In the genomic region with DNA sequence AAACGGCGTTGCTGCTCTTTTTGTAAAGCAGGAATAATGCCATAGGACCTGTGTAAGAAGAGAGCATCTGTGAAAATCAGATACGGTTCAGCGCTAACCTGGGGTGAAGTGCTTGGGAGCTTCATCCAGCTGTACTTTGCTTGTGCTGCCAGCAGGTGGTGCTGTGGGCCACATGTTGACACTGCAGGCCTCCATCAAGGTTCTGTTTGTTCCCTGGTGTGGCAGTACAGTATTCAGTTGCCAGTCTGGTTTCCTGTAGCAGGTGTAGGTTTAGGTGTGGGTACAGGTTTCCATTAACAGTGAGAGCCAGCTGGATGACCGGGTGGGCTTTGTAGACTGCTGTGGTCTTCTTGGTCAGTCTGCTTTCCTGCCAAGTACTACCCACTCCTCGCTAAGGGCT, we compare ENCODE assay signal across 8 mouse cellular contexts. TPM values are rescaled to one million over a fixed set of nuclear protein-coding genes. Genes with fewer than 3 reads are reported as not detected.
DNase-seq lines count a peak whose midpoint lies in the region; ATAC-seq and TF ChIP-seq lines count a peak whose summit lies in the region.

No protein-coding gene starts in this region.

- H3K27me3 ChIP-seq in heart, embryonic 11.5 days (ENCODE audit: control insufficient read depth, insufficient read depth, low read length) = no peaks in the 10 kb centered on the region
- no peaks in the 10 kb centered on the region for H3K27me3 ChIP-seq in kidney, postnatal 0 days (ENCODE audit: insufficient read depth, low read length)
- no peaks in the 10 kb centered on the region for H3K27me3 ChIP-seq in liver, embryonic 11.5 days (replicated peaks; ENCODE audit: control insufficient read depth, insufficient read depth, low read length)
- H3K27me3 ChIP-seq in stomach, embryonic 15.5 days (replicated peaks) = no peaks in the 10 kb centered on the region

- peaks cover 14% of the 10 kb centered on the region; the same call in 1 of the 2 replicates for H3K36me3 ChIP-seq in heart, embryonic 11.5 days (ENCODE audit: control insufficient read depth, insufficient read depth, low read length)
- H3K36me3 ChIP-seq in kidney, postnatal 0 days (ENCODE audit: insufficient read depth, low read length) = peaks cover 9% of the 10 kb centered on the region; the same call in 1 of the 2 replicates
- peaks cover 10% of the 10 kb centered on the region; the same call in 1 of the 2 replicates for H3K36me3 ChIP-seq in liver, embryonic 11.5 days (ENCODE audit: control insufficient read depth, insufficient read depth, low read length)
- H3K36me3 ChIP-seq in stomach, embryonic 15.5 days = peaks cover 14% of the 10 kb centered on the region

- H3K4me1 ChIP-seq in embryonic fibroblast, embryonic 13.5 days (ENCODE audit: control insufficient read depth, insufficient read depth, low read length) = peaks cover 6% of the 10 kb centered on the region
- H3K4me1 ChIP-seq in heart, embryonic 11.5 days (ENCODE audit: control insufficient read depth, insufficient read depth, low read length) = peaks cover 13% of the 10 kb centered on the region
- peaks cover 6% of the 10 kb centered on the region for H3K4me1 ChIP-seq in kidney, postnatal 0 days (replicated peaks; ENCODE audit: insufficient read depth, low read length)
- peaks cover 10% of the 10 kb centered on the region for H3K4me1 ChIP-seq in liver, embryonic 11.5 days (replicated peaks; ENCODE audit: control insufficient read depth, insufficient read depth, low read length)
- peaks cover 5% of the 10 kb centered on the region; the same call in 1 of the 2 replicates for H3K4me1 ChIP-seq in stomach, embryonic 15.5 days

- peak overlapping the region; percentile 13; the same call in 1 of the 2 replicates for H3K27ac ChIP-seq in embryonic fibroblast, embryonic 13.5 days (ENCODE audit: insufficient read depth, low read length)
- no peak overlapping the region for H3K27ac ChIP-seq in heart, embryonic 11.5 days (ENCODE audit: low read depth, low read length)
- no peak overlapping the region for H3K27ac ChIP-seq in kidney, postnatal 0 days
- no peak overlapping the region for H3K27ac ChIP-seq in liver, embryonic 11.5 days (ENCODE audit: low read depth, low read length)
- H3K27ac ChIP-seq in stomach, embryonic 15.5 days = no peak overlapping the region

- H3K9ac ChIP-seq in heart, embryonic 11.5 days (ENCODE audit: low read depth, low read length) = no peak overlapping the region
- H3K9ac ChIP-seq in kidney, postnatal 0 days (ENCODE audit: low read depth, low read length) = no peak overlapping the region
- H3K9ac ChIP-seq in liver, embryonic 11.5 days (ENCODE audit: low read depth, low read length) = no peak overlapping the region
- H3K9ac ChIP-seq in stomach, embryonic 15.5 days = no peak overlapping the region

- peak; percentile 98 for TF ChIP-seq CTCF in embryonic fibroblast, embryonic 13.5 days (IDR thresholded peaks at IDR 0.05; ENCODE audit: borderline replicate concordance, insufficient read depth, low read length)
- peak; percentile 93 for TF ChIP-seq CTCF in kidney, postnatal 0 days (IDR thresholded peaks at IDR 0.05; ENCODE audit: low read depth)

- peak; percentile 78 for DNase-seq in A20 (ENCODE audit: low read depth, low spot score)
- peak; percentile 83 to 88 for DNase-seq in adrenal gland, postnatal 36 days
- DNase-seq in kidney, postnatal 0 days (ENCODE audit: low spot score) = peak; percentile 81
- peak; percentile 55 for DNase-seq in liver, embryonic 11.5 days (ENCODE audit: low spot score)
- DNase-seq in natural killer cell, adult 2 months (ENCODE audit: low spot score in 2 of 2) = peak; percentile 57 to 75

- H3K9me3 ChIP-seq in heart, embryonic 11.5 days (replicated peaks; ENCODE audit: control insufficient read depth, low read length) = no peaks in the 10 kb centered on the region
- no peaks in the 10 kb centered on the region for H3K9me3 ChIP-seq in kidney, postnatal 0 days (replicated peaks; ENCODE audit: low read length)
- no peaks in the 10 kb centered on the region for H3K9me3 ChIP-seq in liver, embryonic 11.5 days (ENCODE audit: control insufficient read depth, low read length)
- no peaks in the 10 kb centered on the region for H3K9me3 ChIP-seq in stomach, embryonic 15.5 days

- H3K4me3 ChIP-seq in embryonic fibroblast, embryonic 13.5 days (ENCODE audit: insufficient read depth, low read length) = no peak overlapping the region
- H3K4me3 ChIP-seq in heart, embryonic 11.5 days (ENCODE audit: low read depth, low read length) = no peak overlapping the region
- no peak overlapping the region for H3K4me3 ChIP-seq in kidney, postnatal 0 days (replicated peaks; ENCODE audit: low read depth, low read length)
- no peak overlapping the region for H3K4me3 ChIP-seq in liver, embryonic 11.5 days (ENCODE audit: low read depth, low read length)
- H3K4me3 ChIP-seq in stomach, embryonic 15.5 days (replicated peaks) = no peak overlapping the region

- no peak for TF ChIP-seq POLR2A in embryonic fibroblast, embryonic 13.5 days (IDR thresholded peaks at IDR 0.05; ENCODE audit: low read depth, low read length)

- H3K4me2 ChIP-seq in heart, embryonic 11.5 days = no peak overlapping the region
- H3K4me2 ChIP-seq in kidney, postnatal 0 days (ENCODE audit: low read length) = no peak overlapping the region
- no peak overlapping the region for H3K4me2 ChIP-seq in liver, embryonic 11.5 days
- no peak overlapping the region for H3K4me2 ChIP-seq in stomach, embryonic 15.5 days

- WGBS in heart, embryonic 11.5 days (ENCODE audit: insufficient replicate concordance) = 45% methylated on average over 6 of the region's 6 CpGs
- WGBS in kidney, postnatal 0 days = 52% methylated on average over 6 of the region's 6 CpGs
- WGBS in liver, embryonic 11.5 days = 43% methylated on average over 6 of the region's 6 CpGs
- WGBS in stomach, embryonic 15.5 days = 48% methylated on average over 6 of the region's 6 CpGs

- ATAC-seq in heart, embryonic 11.5 days (replicated peaks; ENCODE audit: insufficient number of reproducible peaks, low FRiP score, low TSS enrichment) = 0 out of 2 replicates have a peak, but pooled peaks have one; percentile 55
- peak; percentile 66 for ATAC-seq in kidney, postnatal 0 days (replicated peaks; ENCODE audit: low FRiP score, low read depth)
- peak; percentile 60 for ATAC-seq in liver, embryonic 11.5 days (replicated peaks; ENCODE audit: low FRiP score)
- ATAC-seq in stomach, embryonic 15.5 days (ENCODE audit: insufficient read depth, low FRiP score, low read depth) = peak; percentile 54; the same call in 1 of the 2 replicates

RNA-seq across cellular contexts. Expression of a gene that starts 8.5 kb away (rescaled TPM):
- 10 to 100 TPM; 34.4 to 46.9 TPM for total RNA-seq in adrenal gland, postnatal 36 days (2021)
- polyA plus RNA-seq in embryonic fibroblast, embryonic 13.5 days (2011; ENCODE audit: insufficient read length, low read depth, missing spikeins) = 86.7 and 92.6 TPM in 2 replicates
- polyA plus RNA-seq in heart, embryonic 11.5 days (2014; fragmentation: Nextera tagmentation; extraction: Ambion mirVana) = 76.8 and 78.2 TPM in 2 replicates
- 49.1 and 57.6 TPM in 2 replicates for polyA plus RNA-seq in kidney, postnatal 0 days (2015; fragmentation: Nextera tagmentation; extraction: Ambion mirVana)
- polyA plus RNA-seq in liver, embryonic 11.5 days (2014; fragmentation: Nextera tagmentation; extraction: Ambion mirVana) = 80.2 and 83.7 TPM in 2 replicates
- 61.0 and 62.5 TPM in 2 replicates for polyA plus RNA-seq in stomach, embryonic 15.5 days (2015; fragmentation: Nextera tagmentation; extraction: Ambion mirVana)
